Comparison of ENCODE assay signal across 16 mouse cellular contexts in genomic region chr6:32569919-32570318, GRCm38 (mm10). TPM values are rescaled to one million over a fixed set of nuclear protein-coding genes. Genes with fewer than 3 reads are reported as not detected.
"Had no signal": no experiment of that assay in that cellular context is flagged by ENCODE, and none has a peak within 500 bp of the region (broad histone marks: within the 10 kb centered on the region; RNA-seq: fewer than 3 reads in every experiment).

No protein-coding gene starts in this region.

- DNase-seq: kidney, adult 2 months; kidney, postnatal 25 days; layer of hippocampus, postnatal 36 days; liver, embryonic 13.5 days; retina, postnatal 1 day; right cerebral cortex, postnatal 25 days; spleen, adult 18-20 months; thymus, postnatal 25 days had no signal

- H3K4me1 ChIP-seq: stomach, embryonic 15.5 days had no signal

- ATAC-seq: midbrain, embryonic 13.5 days; midbrain, embryonic 16.5 days had no signal

- H3K4me3 ChIP-seq: left cerebral cortex, adult 2 months; liver, embryonic 13.5 days; midbrain, embryonic 10.5 days; midbrain, embryonic 13.5 days; myocyte; neural tube, embryonic 13.5 days; stomach, embryonic 15.5 days had no signal

- H3K27me3 ChIP-seq: midbrain, embryonic 13.5 days; neural tube, embryonic 13.5 days; stomach, embryonic 15.5 days had no signal

- H3K9me3 ChIP-seq: liver, embryonic 13.5 days; midbrain, embryonic 10.5 days; midbrain, embryonic 13.5 days; neural tube, embryonic 13.5 days; stomach, embryonic 15.5 days had no signal

- H3K36me3 ChIP-seq: liver, embryonic 13.5 days; midbrain, embryonic 10.5 days; midbrain, embryonic 13.5 days; neural tube, embryonic 13.5 days; stomach, embryonic 15.5 days had no signal

RNA-seq across cellular contexts. Expression of gene Plxna4, which starts 18.1 kb away (rescaled TPM):
- total RNA-seq: monocyte, adult 5-6 weeks had no signal
